Mouse (Mus musculus) MEL (cell line): ENCODE measurements around the gene Slc38a7. TPM values are rescaled to one million over a fixed set of nuclear protein-coding genes. Genes with fewer than 3 reads are reported as not detected.

ENCODE experiments used
- DNase-seq: peaks from one replicate; pipeline ENCODE4 v3.0.0; 2011; ENCODE audit warnings: low read depth, low spot score
- H3K27ac ChIP-seq: 2 replicates; pipeline ENCODE4 v1.5.1; 2012; ENCODE audit warnings: low read depth, mild to moderate bottlenecking, control low read depth, low read length, moderate library complexity; ENCODE audit not compliant: control insufficient read depth
- H3K27me3 ChIP-seq, 2 experiments: fragments of 150-350 bp in 1 of 2; sonication (generic) in 1 of 2; 2 replicates each; pipeline ENCODE4 v1.6.1; 2012; ENCODE audit warnings: low read length in 2 of 2, mild to moderate bottlenecking in 2 of 2, improper control_type of control experiment in 1 of 2, moderate library complexity in 1 of 2; ENCODE audit not compliant: insufficient read depth in 2 of 2, control insufficient read depth in 1 of 2
- H3K36me3 ChIP-seq, 2 experiments: 2 replicates each; pipeline ENCODE4 v1.6.1; 2012 to 2014; ENCODE audit warnings: low read length in 2 of 2, improper control_type of control experiment in 1 of 2, inconsistent platforms in 1 of 2, mild to moderate bottlenecking in 1 of 2; ENCODE audit not compliant: insufficient read depth in 2 of 2, control insufficient read depth in 1 of 2
- H3K4me1 ChIP-seq, 2 experiments: fragments of 150-350 bp in 1 of 2; sonication (generic) in 1 of 2; 2 replicates each; pipeline ENCODE4 v1.6.1; 2012; ENCODE audit warnings: low read length in 2 of 2, improper control_type of control experiment in 1 of 2, mild to moderate bottlenecking in 1 of 2; ENCODE audit not compliant: insufficient read depth in 2 of 2, control insufficient read depth in 1 of 2
- H3K4me3 ChIP-seq, 2 experiments: fragments of 150-350 bp in 1 of 2; sonication (generic) in 1 of 2; 2 replicates each; pipeline ENCODE4 v1.5.1; 2012; ENCODE audit warnings: low read depth in 2 of 2, low read length in 2 of 2, mild to moderate bottlenecking in 2 of 2, moderate library complexity in 2 of 2, control low read depth in 1 of 2, improper control_type of control experiment in 1 of 2; ENCODE audit not compliant: control insufficient read depth in 1 of 2, insufficient read depth in 1 of 2
- H3K79me2 ChIP-seq: 2 replicates; pipeline ENCODE4 v1.6.1; 2012; ENCODE audit warnings: mild to moderate bottlenecking, low read length, moderate library complexity; ENCODE audit not compliant: control insufficient read depth, poor library complexity, insufficient read depth
- H3K9ac ChIP-seq: 2 replicates; pipeline ENCODE4 v1.6.1; 2012; ENCODE audit warnings: low read depth, mild to moderate bottlenecking, control low read depth, low read length, moderate library complexity; ENCODE audit not compliant: control insufficient read depth, poor library complexity, severe bottlenecking
- H3K9me3 ChIP-seq: fragments of 150-350 bp; sonication (generic); replicated peaks from 2 replicates; pipeline ENCODE4 v1.6.1; 2012; ENCODE audit warnings: mild to moderate bottlenecking, low read length, improper control_type of control experiment, moderate library complexity; ENCODE audit not compliant: insufficient read depth
- BHLHE40 ChIP-seq: IDR thresholded peaks from 2 replicates; pipeline ENCODE4 v1.6.1; 2012; ENCODE audit warnings: low read depth, mild to moderate bottlenecking, inconsistent platforms, low read length, improper control_type of control experiment, borderline replicate concordance
- CHD1 ChIP-seq: IDR thresholded peaks from 2 replicates; pipeline ENCODE4 v1.6.1; 2012; ENCODE audit warnings: low read depth, mild to moderate bottlenecking, inconsistent platforms, low read length, improper control_type of control experiment
- CHD2 ChIP-seq: IDR thresholded peaks from 2 replicates; pipeline ENCODE4 v1.6.1; 2011; ENCODE audit warnings: low read length, improper control_type of control experiment
- CTCF ChIP-seq, 3 experiments: IDR thresholded peaks in 2 of 3; conservative IDR thresholded peaks in 1 of 3; 2 replicates each; pipeline ENCODE4 v1.5.1; 2011 to 2012; ENCODE audit warnings: low read length in 3 of 3, low read depth in 2 of 3, mild to moderate bottlenecking in 2 of 3, improper control_type of control experiment in 1 of 3, inconsistent platforms in 1 of 3, mixed read lengths in 1 of 3, moderate library complexity in 1 of 3; ENCODE audit not compliant: control insufficient read depth in 1 of 3, insufficient read depth in 1 of 3, poor library complexity in 1 of 3, severe bottlenecking in 1 of 3
- ELF1 ChIP-seq: IDR thresholded peaks from 2 replicates; pipeline ENCODE4 v1.6.1; 2014; ENCODE audit warnings: low read depth, mild to moderate bottlenecking, inconsistent platforms, low read length, improper control_type of control experiment, moderate library complexity
- EP300 ChIP-seq, 2 experiments: IDR thresholded peaks; 2 replicates each; pipeline ENCODE4 v1.6.1; 2011; ENCODE audit warnings: improper control_type of control experiment in 2 of 2, low read length in 2 of 2, low read depth in 1 of 2, mild to moderate bottlenecking in 1 of 2
- ETS1 ChIP-seq: IDR thresholded peaks from 2 replicates; pipeline ENCODE4 v1.6.1; 2012; ENCODE audit warnings: low read depth, mild to moderate bottlenecking, inconsistent platforms, low read length, improper control_type of control experiment, moderate library complexity
- GABPA ChIP-seq: IDR thresholded peaks from 2 replicates; pipeline ENCODE4 v1.6.1; 2012; ENCODE audit warnings: low read depth, mild to moderate bottlenecking, inconsistent platforms, low read length, improper control_type of control experiment, moderate library complexity
- HCFC1 ChIP-seq: IDR thresholded peaks from 2 replicates; pipeline ENCODE4 v1.6.1; 2012; ENCODE audit warnings: low read depth, mild to moderate bottlenecking, inconsistent platforms, low read length, improper control_type of control experiment, moderate library complexity
- JUND ChIP-seq: IDR thresholded peaks from 2 replicates; pipeline ENCODE4 v1.6.1; 2011; ENCODE audit warnings: low read depth, mild to moderate bottlenecking, improper control_type of control experiment, low read length
- KAT2A ChIP-seq: conservative IDR thresholded peaks from 2 replicates; pipeline ENCODE4 v1.6.1; 2012; ENCODE audit warnings: low read depth, low read length, improper control_type of control experiment, inconsistent platforms
- MAX ChIP-seq: IDR thresholded peaks from 2 replicates; pipeline ENCODE4 v1.6.1; 2011; ENCODE audit warnings: low read length, improper control_type of control experiment
- MAZ ChIP-seq: IDR thresholded peaks from 2 replicates; pipeline ENCODE4 v1.6.1; 2012; ENCODE audit warnings: low read depth, mild to moderate bottlenecking, inconsistent platforms, low read length, improper control_type of control experiment
- MYB ChIP-seq: IDR thresholded peaks from 2 replicates; pipeline ENCODE4 v1.6.1; 2011; ENCODE audit warnings: mild to moderate bottlenecking, low read depth, low read length, improper control_type of control experiment
- NRF1 ChIP-seq: IDR thresholded peaks from 2 replicates; pipeline ENCODE4 v1.6.1; 2014; ENCODE audit warnings: low read depth, mild to moderate bottlenecking, inconsistent platforms, low read length, improper control_type of control experiment, moderate library complexity; ENCODE audit not compliant: poor library complexity, insufficient read depth, severe bottlenecking
- POLR2A ChIP-seq, 2 experiments: IDR thresholded peaks; 2 replicates each; pipeline ENCODE4 v1.6.1; 2011 to 2012; ENCODE audit warnings: low read length in 2 of 2, mild to moderate bottlenecking in 2 of 2, control low read depth in 1 of 2, improper control_type of control experiment in 1 of 2, low read depth in 1 of 2, moderate library complexity in 1 of 2; ENCODE audit not compliant: control insufficient read depth in 1 of 2, insufficient read depth in 1 of 2, poor library complexity in 1 of 2
- RAD21 ChIP-seq: IDR thresholded peaks from 2 replicates; pipeline ENCODE4 v1.6.1; 2011; ENCODE audit warnings: mild to moderate bottlenecking, low read depth, low read length, improper control_type of control experiment
- RCOR1 ChIP-seq: IDR thresholded peaks from 2 replicates; pipeline ENCODE4 v1.6.1; 2012; ENCODE audit warnings: low read depth, mild to moderate bottlenecking, inconsistent platforms, low read length, improper control_type of control experiment
- SMC3 ChIP-seq: IDR thresholded peaks from 2 replicates; pipeline ENCODE4 v1.6.1; 2011; ENCODE audit warnings: low read depth, low read length, improper control_type of control experiment
- TAL1 ChIP-seq: IDR thresholded peaks from 2 replicates; pipeline ENCODE4 v1.6.1; 2012; ENCODE audit warnings: mild to moderate bottlenecking, inconsistent platforms, low read length, moderate library complexity, mixed read lengths
- TBP ChIP-seq: IDR thresholded peaks from 2 replicates; pipeline ENCODE4 v1.8.0; 2011; ENCODE audit warnings: low read depth, low read length, improper control_type of control experiment
- TCF12 ChIP-seq: IDR thresholded peaks from 2 replicates; pipeline ENCODE4 v1.6.1; 2014; ENCODE audit warnings: low read depth, mild to moderate bottlenecking, inconsistent platforms, low read length, improper control_type of control experiment, moderate library complexity
- UBTF ChIP-seq: IDR thresholded peaks from 2 replicates; pipeline ENCODE4 v1.6.1; 2012; ENCODE audit warnings: low read depth, mild to moderate bottlenecking, inconsistent platforms, low read length, improper control_type of control experiment, moderate library complexity, borderline replicate concordance; ENCODE audit not compliant: insufficient read depth
- USF2 ChIP-seq, 2 experiments: IDR thresholded peaks; 2 replicates each; pipeline ENCODE4 v1.6.1; 2011 to 2012; ENCODE audit warnings: improper control_type of control experiment in 2 of 2, low read length in 2 of 2, borderline replicate concordance in 1 of 2, inconsistent platforms in 1 of 2, low read depth in 1 of 2, mild to moderate bottlenecking in 1 of 2; ENCODE audit not compliant: insufficient read depth in 1 of 2
- ZC3H11A ChIP-seq: IDR thresholded peaks from 2 replicates; pipeline ENCODE4 v1.6.1; 2012; ENCODE audit warnings: low read depth, mild to moderate bottlenecking, inconsistent platforms, low read length, improper control_type of control experiment
- ZKSCAN1 ChIP-seq: IDR thresholded peaks from 2 replicates; pipeline ENCODE4 v1.6.1; 2012; ENCODE audit warnings: low read depth, mild to moderate bottlenecking, inconsistent platforms, low read length, improper control_type of control experiment, moderate library complexity
- ZMIZ1 ChIP-seq: IDR thresholded peaks from 2 replicates; pipeline ENCODE4 v1.6.1; 2012; ENCODE audit warnings: low read depth, mild to moderate bottlenecking, inconsistent platforms, low read length, improper control_type of control experiment, moderate library complexity
- ZNF384 ChIP-seq: IDR thresholded peaks from 2 replicates; pipeline ENCODE4 v1.6.1; 2012; ENCODE audit warnings: low read depth, mild to moderate bottlenecking, inconsistent platforms, low read length, improper control_type of control experiment
- polyA plus RNA-seq, 2 experiments: library from polyadenylated mRNA; stranded (reverse) in 1 of 2; unstranded in 1 of 2; fragments of >175 nt in 1 of 2; fragments of >200 nt in 1 of 2; gene quantifications; 2 replicates each; pipeline versions ENCODE4 v1.2.1 to v1.2.4; 2012; ENCODE audit warnings: low replicate concordance in 2 of 2, low read depth in 1 of 2; ENCODE audit not compliant: insufficient read length in 2 of 2, insufficient read depth in 1 of 2, missing spikeins in 1 of 2
- total RNA-seq: library from RNA; depleted of rRNA; stranded (reverse); fragments of 300-350 nt; gene quantifications from 2 replicates; pipeline ENCODE4 v1.2.3, GENCODE M21; 2012

The Slc38a7 gene
- total and polyA plus RNA-seq, 3 experiments, result 2.5 to 6.5 TPM; not detected in 1

DNA sequence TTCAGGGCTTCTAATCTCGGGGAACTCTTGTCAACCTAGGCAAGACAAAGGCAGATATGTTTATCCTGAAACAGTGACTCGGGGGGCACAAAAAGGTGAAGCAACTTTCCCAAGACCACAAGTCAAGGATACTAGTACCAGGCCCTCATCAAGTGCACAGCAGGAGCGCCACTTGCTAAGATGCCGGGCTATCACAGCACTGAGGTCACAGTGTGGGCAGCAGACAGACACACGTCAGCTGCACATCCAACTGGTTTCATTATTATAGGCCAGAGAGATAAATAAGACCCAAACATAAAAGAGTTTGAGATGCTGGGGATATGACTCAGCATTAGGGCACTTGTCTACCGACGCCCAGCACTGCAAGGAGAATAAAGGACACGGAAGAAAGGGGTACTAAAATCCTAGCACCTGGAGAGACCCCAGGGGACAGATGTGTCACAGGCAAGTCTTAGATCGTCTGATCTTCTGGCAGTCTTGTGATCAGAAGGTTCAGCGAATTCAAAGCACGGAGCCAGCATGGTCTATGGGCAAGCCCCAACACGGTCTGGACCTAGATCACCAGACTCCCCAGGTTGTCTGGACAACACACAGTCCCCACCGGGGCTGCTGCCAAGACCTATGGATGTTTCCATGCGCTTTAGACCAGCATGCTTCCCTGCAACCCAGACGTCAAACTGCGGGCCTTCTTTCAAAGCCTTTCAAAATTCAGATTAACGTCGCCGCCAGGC lies 4.4 kb downstream of the Slc38a7 start:
- H3K4me3 ChIP-seq, result no peak overlapping the region
- H3K36me3 ChIP-seq, result peaks cover 0 to 11% of the 10 kb centered on the region in 2 experiments; a peak in 2 of 4 replicates
- no peak overlapping the region for H3K27ac ChIP-seq
- peaks cover 4 to 22% of the 10 kb centered on the region in 2 experiments for H3K4me1 ChIP-seq
- DNase-seq, result no peak
- H3K9me3 ChIP-seq, result no peaks in the 10 kb centered on the region
- TF ChIP-seq POLR2A (IDR thresholded peaks at IDR 0.05; ENCODE audit: control insufficient read depth in 1 of 2, insufficient read depth in 1 of 2, low read depth in 1 of 2, low read length in 2 of 2, poor library complexity in 1 of 2) (no peak), ZMIZ1 (no peak), ZC3H11A (no peak), HCFC1 (no peak), GABPA (no peak), MAZ (no peak), UBTF (no peak), CTCF (IDR thresholded peaks at IDR 0.05 in 2 of 3, conservative IDR thresholded peaks at IDR 0.05 in 1 of 3; ENCODE audit: control insufficient read depth in 1 of 3, insufficient read depth in 1 of 3, low read depth in 2 of 3, low read length in 3 of 3, poor library complexity in 1 of 3, severe bottlenecking in 1 of 3) (no peak), MYB (no peak), JUND (no peak), TCF12 (no peak), EP300 (IDR thresholded peaks at IDR 0.05; ENCODE audit: low read depth in 1 of 2, low read length in 2 of 2) (no peak), USF2 (IDR thresholded peaks at IDR 0.05; ENCODE audit: borderline replicate concordance in 1 of 2, insufficient read depth in 1 of 2, low read depth in 1 of 2, low read length in 2 of 2) (no peak), KAT2A (no peak), MAX (no peak), TBP (no peak)
- no peaks in the 10 kb centered on the region for H3K27me3 ChIP-seq
- peaks cover 3% of the 10 kb centered on the region; the same call in 1 of the 2 replicates for H3K79me2 ChIP-seq
- H3K9ac ChIP-seq, result no peak overlapping the region

DNA sequence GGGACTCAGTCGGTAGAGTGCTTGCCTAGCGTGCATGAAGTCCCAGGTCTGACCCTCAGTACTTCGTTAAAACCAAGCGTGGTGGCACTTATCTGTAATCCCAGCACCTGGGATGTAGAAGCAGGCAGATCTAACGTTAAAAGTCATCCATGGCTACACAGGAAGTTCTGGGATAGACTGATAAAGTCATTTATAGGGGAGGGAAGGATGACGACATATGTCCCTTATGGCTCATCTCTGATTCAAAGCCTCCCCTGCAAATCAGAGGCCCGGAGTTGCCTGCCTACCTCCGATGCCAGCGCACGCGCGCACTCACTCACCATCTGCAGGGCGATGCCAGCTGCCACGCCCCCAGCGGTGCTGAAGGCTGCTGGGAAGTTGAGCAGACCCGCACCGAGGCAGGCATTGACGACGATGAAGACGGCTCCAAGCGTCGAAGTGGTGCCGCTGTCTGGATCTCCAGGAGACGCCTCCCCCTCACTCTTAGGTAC lies 5.2 kb downstream of the Slc38a7 start:
- peak; percentile 80 for DNase-seq
- H3K79me2 ChIP-seq, result peaks cover 1% of the 10 kb centered on the region; the same call in 1 of the 2 replicates
- no peaks in the 10 kb centered on the region for H3K27me3 ChIP-seq
- no peak overlapping the region for H3K4me3 ChIP-seq
- peaks cover 0 to 9% of the 10 kb centered on the region in 2 experiments; a peak in 2 of 4 replicates for H3K36me3 ChIP-seq
- no peak overlapping the region for H3K27ac ChIP-seq
- no peak overlapping the region for H3K9ac ChIP-seq
- no peaks in the 10 kb centered on the region for H3K9me3 ChIP-seq
- H3K4me1 ChIP-seq, result peaks cover 4 to 18% of the 10 kb centered on the region in 2 experiments
- no peak for TF ChIP-seq BHLHE40
- TF ChIP-seq EP300 (IDR thresholded peaks at IDR 0.05; ENCODE audit: low read depth in 1 of 2, low read length in 2 of 2), result peak; percentile 90 to 95
- no peak for TF ChIP-seq POLR2A (IDR thresholded peaks at IDR 0.05; ENCODE audit: control insufficient read depth in 1 of 2, insufficient read depth in 1 of 2, low read depth in 1 of 2, low read length in 2 of 2, poor library complexity in 1 of 2)
- TF ChIP-seq TAL1, result peak; percentile 93
- TF ChIP-seq ETS1, result peak; percentile 90
- TF ChIP-seq CHD2, result no peak
- TF ChIP-seq MYB, result peak; percentile 80
- no peak for TF ChIP-seq ZNF384
- 0 out of 2 replicates have a peak, but pooled peaks have one; percentile 22 for TF ChIP-seq MAZ
- no peak for TF ChIP-seq ELF1
- TF ChIP-seq SMC3, result no peak
- TF ChIP-seq CHD1, result no peak
- TF ChIP-seq USF2 (IDR thresholded peaks at IDR 0.05; ENCODE audit: borderline replicate concordance in 1 of 2, insufficient read depth in 1 of 2, low read depth in 1 of 2, low read length in 2 of 2), result no peak
- TF ChIP-seq RAD21, result no peak
- TF ChIP-seq TCF12, result peak; percentile 95
- peak; percentile 92 for TF ChIP-seq RCOR1
- peak; percentile 62 for TF ChIP-seq NRF1
- TF ChIP-seq TBP, result no peak
- no peak for TF ChIP-seq ZMIZ1
- no peak for TF ChIP-seq GABPA
- no peak for TF ChIP-seq ZKSCAN1
